Mouse (Mus musculus) forebrain, postnatal 0 days (tissue): ENCODE measurements at regions not wholly inside any gene's neighbourhood (a gene's known extent, or its start where the extent isn't known, plus 50 kb on each side); places are given as distances from the start of the nearest gene placed in this dataset.
"Not testable (repeated sequence)": the region's sequence is repeated elsewhere in the genome, so short reads cannot be mapped to it uniquely, and the experiment has no call there.

ENCODE experiments used
- ATAC-seq: fragments of 200-750 bp; cut with Nextera tagmentation; 2 replicates; pipeline ENCODE4 v1.8.0; 2017; ENCODE audit warnings: mild to moderate bottlenecking, moderate library complexity
- DNase-seq: peaks from one replicate; pipeline ENCODE4 v3.0.0-alpha.2; 2015
- H3K27ac ChIP-seq: fragments of 300-500 bp; sonication (generic); 2 replicates; pipeline ENCODE4 v1.5.1; 2014; ENCODE audit warnings: low read depth, mild to moderate bottlenecking, antibody characterized with exemption, low read length, moderate library complexity, mixed read lengths
- H3K27me3 ChIP-seq: fragments of 300-500 bp; sonication (generic); 2 replicates; pipeline ENCODE4 v1.6.1; 2014; ENCODE audit warnings: mild to moderate bottlenecking, low read length, mixed read lengths; ENCODE audit not compliant: insufficient read depth
- H3K36me3 ChIP-seq: fragments of 300-500 bp; sonication (generic); 2 replicates; pipeline ENCODE4 v1.6.1; 2014; ENCODE audit warnings: mild to moderate bottlenecking, moderate library complexity; ENCODE audit not compliant: insufficient read depth
- H3K4me1 ChIP-seq: fragments of 300-500 bp; sonication (generic); 2 replicates; pipeline ENCODE4 v1.6.1; 2014; ENCODE audit warnings: antibody characterized with exemption; ENCODE audit not compliant: insufficient read depth
- H3K4me2 ChIP-seq: fragments of 300-500 bp; sonication (generic); 2 replicates; pipeline ENCODE4 v1.6.1; 2014; ENCODE audit warnings: low read depth, mild to moderate bottlenecking, moderate library complexity
- H3K4me3 ChIP-seq: fragments of 300-500 bp; sonication (generic); 2 replicates; pipeline ENCODE4 v1.5.1; 2014; ENCODE audit warnings: low read depth, low read length, mixed read lengths
- H3K9ac ChIP-seq: fragments of 300-500 bp; sonication (generic); 2 replicates; pipeline ENCODE4 v1.6.1; 2014; ENCODE audit warnings: mild to moderate bottlenecking
- H3K9me3 ChIP-seq: fragments of 300-500 bp; sonication (generic); 2 replicates; pipeline ENCODE4 v1.6.1; 2016; ENCODE audit warnings: low read length
- CTCF ChIP-seq: sonication (generic); IDR thresholded peaks from 2 replicates; pipeline ENCODE4 v1.5.1; 2016; ENCODE audit warnings: antibody characterized with exemption, control low read depth, low read depth
- WGBS: fragments of 180-500 bp; shearing (Covaris S2); extraction: QIAGEN DNeasy Blood & Tissue Kit; methylation state at CpG from one replicate; pipeline ENCODE4 v1.1.7; 2014; 5-methylcytosine and 5-hydroxymethylcytosine counted together

GRCm38 (mm10) chr12:93812963-93813733, 1878.9 kb upstream of the Flrt2 start:
- H3K4me1 ChIP-seq = no peaks in the 10 kb centered on the region
- H3K4me2 ChIP-seq = no peak overlapping the region
- no peak overlapping the region for H3K4me3 ChIP-seq
- DNase-seq (peak; percentile 51), ATAC-seq (peak; percentile 40)
- H3K9ac ChIP-seq = no peak overlapping the region
- no peaks in the 10 kb centered on the region for H3K27me3 ChIP-seq
- no peaks in the 10 kb centered on the region for H3K36me3 ChIP-seq
- no peak for TF ChIP-seq CTCF
- no peak overlapping the region for H3K27ac ChIP-seq
- no peaks in the 10 kb centered on the region for H3K9me3 ChIP-seq

GRCm38 (mm10) chr12:93850944-93851520, 1841.0 kb upstream of the Flrt2 start:
- H3K4me2 ChIP-seq = no peak overlapping the region
- H3K9ac ChIP-seq = no peak overlapping the region
- H3K4me3 ChIP-seq = no peak overlapping the region
- ATAC-seq (peak; percentile 45; the same call in 1 of the 2 replicates), DNase-seq (peak; percentile 22)
- H3K4me1 ChIP-seq = no peaks in the 10 kb centered on the region
- 16% methylated on average over 1 of the region's 1 CpGs for WGBS
- H3K27me3 ChIP-seq = no peaks in the 10 kb centered on the region; the same call in 1 of the 2 replicates
- H3K27ac ChIP-seq = no peak overlapping the region
- no peak for TF ChIP-seq CTCF
- H3K36me3 ChIP-seq = no peaks in the 10 kb centered on the region
- H3K9me3 ChIP-seq = no peaks in the 10 kb centered on the region

- DNase-seq (no peak), ATAC-seq (no peak)
- TF ChIP-seq CTCF = no peak
- Histone ChIP-seq H3K9me3 (no peaks in the 10 kb centered on the region), H3K27ac (no peak overlapping the region), H3K4me2 (no peak overlapping the region), H3K27me3 (no peaks in the 10 kb centered on the region; the same call in 1 of the 2 replicates), H3K4me1 (no peaks in the 10 kb centered on the region), H3K36me3 (no peaks in the 10 kb centered on the region), H3K9ac (no peak overlapping the region), H3K4me3 (no peak overlapping the region)
- WGBS = 10% methylated on average over 1 of the region's 1 CpGs
Measured at GRCm38 (mm10) chr12:93851660-93852059, 1840.4 kb upstream of the Flrt2 start.

- WGBS = 76% methylated on average over 2 of the region's 2 CpGs
- H3K27ac ChIP-seq = no peak overlapping the region
- no peaks in the 10 kb centered on the region for H3K4me1 ChIP-seq
- no peaks in the 10 kb centered on the region for H3K9me3 ChIP-seq
- H3K9ac ChIP-seq = no peak overlapping the region
- ATAC-seq (no peak), DNase-seq (no peak)
- no peak overlapping the region for H3K4me2 ChIP-seq
- no peak for TF ChIP-seq CTCF
- no peaks in the 10 kb centered on the region for H3K36me3 ChIP-seq
- no peaks in the 10 kb centered on the region for H3K27me3 ChIP-seq
- no peak overlapping the region for H3K4me3 ChIP-seq
Measured at GRCm38 (mm10) chr12:93885946-93886345, 1806.1 kb upstream of the Flrt2 start.

- ATAC-seq (no peak), DNase-seq (no peak)
- Histone ChIP-seq H3K9ac (no peak overlapping the region), H3K4me3 (no peak overlapping the region), H3K4me1 (no peaks in the 10 kb centered on the region), H3K27ac (no peak overlapping the region), H3K36me3 (no peaks in the 10 kb centered on the region), H3K9me3 (no peaks in the 10 kb centered on the region), H3K4me2 (no peak overlapping the region), H3K27me3 (no peaks in the 10 kb centered on the region)
- 92% methylated on average over 3 of the region's 3 CpGs for WGBS
- no peak for TF ChIP-seq CTCF
Measured at GRCm38 (mm10) chr12:93890109-93890508, 1801.9 kb upstream of the Flrt2 start.

- not testable (repeated sequence) for H3K27ac ChIP-seq, H3K4me2 ChIP-seq, H3K36me3 ChIP-seq, H3K9ac ChIP-seq, H3K4me1 ChIP-seq, H3K27me3 ChIP-seq, H3K9me3 ChIP-seq, DNase-seq, H3K4me3 ChIP-seq
- peak; percentile 83 for ATAC-seq
- no CpG with 5 or more reads among the region's 27 CpGs for WGBS
Measured at GRCm38 (mm10) chr12:93928541-93929238, 1763.3 kb upstream of the Flrt2 start.

- not testable (repeated sequence) for H3K4me2 ChIP-seq, H3K9me3 ChIP-seq, H3K4me1 ChIP-seq, H3K9ac ChIP-seq, H3K27ac ChIP-seq, H3K27me3 ChIP-seq, H3K4me3 ChIP-seq, H3K36me3 ChIP-seq, DNase-seq
- ATAC-seq = peak; percentile 78
- WGBS = 97% methylated on average over 4 of the region's 7 CpGs
Measured at GRCm38 (mm10) chr12:93929239-93929563, 1762.8 kb upstream of the Flrt2 start.

GRCm38 (mm10) chr12:93930242-93930641, 1761.8 kb upstream of the Flrt2 start:
- not testable (repeated sequence) for H3K9ac ChIP-seq, H3K4me1 ChIP-seq, ATAC-seq, DNase-seq, H3K4me2 ChIP-seq, H3K4me3 ChIP-seq, H3K36me3 ChIP-seq, H3K27me3 ChIP-seq, H3K9me3 ChIP-seq, H3K27ac ChIP-seq
- 91% methylated on average over 11 of the region's 11 CpGs for WGBS
